Mouse (Mus musculus) liver, adult 2 months (tissue): ENCODE data around the gene Ric1. TPM values are rescaled to one million over a fixed set of nuclear protein-coding genes. Genes with fewer than 3 reads are reported as not detected.

ENCODE experiments used
- DNase-seq: peaks from one replicate; pipeline ENCODE4 v3.0.0-alpha.2; 2011; ENCODE audit warnings: low read depth, low spot score; ENCODE audit errors: extremely low read depth
- H3K27ac ChIP-seq: fragments of 200-500 bp; replicated peaks from 2 replicates; pipeline ENCODE4 v1.5.1; 2012; ENCODE audit warnings: low read depth, mild to moderate bottlenecking, control low read depth, inconsistent platforms, low read length; ENCODE audit not compliant: insufficient read depth
- H3K27me3 ChIP-seq: fragments of 200-500 bp; 2 replicates; pipeline ENCODE4 v1.6.1; 2012; ENCODE audit warnings: mild to moderate bottlenecking, moderate library complexity, low read length, inconsistent platforms; ENCODE audit not compliant: control insufficient read depth, insufficient read depth
- H3K36me3 ChIP-seq: fragments of 200-500 bp; 2 replicates; pipeline ENCODE4 v1.6.1; 2012; ENCODE audit warnings: low read length, inconsistent platforms; ENCODE audit not compliant: control insufficient read depth, insufficient read depth
- H3K4me1 ChIP-seq: fragments of 200-500 bp; 2 replicates; pipeline ENCODE4 v1.6.1; 2011; ENCODE audit warnings: low read length; ENCODE audit not compliant: control insufficient read depth, insufficient read depth
- H3K4me3 ChIP-seq: fragments of 200-500 bp; 2 replicates; pipeline ENCODE4 v1.5.1; 2011; ENCODE audit warnings: low read depth, mild to moderate bottlenecking, control low read depth, low read length, moderate library complexity; ENCODE audit not compliant: insufficient read depth
- H3K79me2 ChIP-seq: fragments of 200-500 bp; 2 replicates; pipeline ENCODE4 v1.6.1; 2012; ENCODE audit warnings: inconsistent platforms, mild to moderate bottlenecking, low read length, moderate library complexity; ENCODE audit not compliant: control insufficient read depth, insufficient read depth
- H3K9ac ChIP-seq: fragments of 200-500 bp; 2 replicates; pipeline ENCODE4 v1.6.1; 2012; ENCODE audit warnings: low read depth, mild to moderate bottlenecking, control low read depth, inconsistent platforms, low read length
- CTCF ChIP-seq: fragments of 200-500 bp; IDR thresholded peaks from 2 replicates; pipeline ENCODE4 v1.5.1; 2011; ENCODE audit warnings: low read depth, low read length, control low read depth
- POLR2A ChIP-seq: fragments of 200-500 bp; IDR thresholded peaks from 2 replicates; pipeline ENCODE4 v1.6.1; 2011; ENCODE audit warnings: low read length, control low read depth; ENCODE audit not compliant: insufficient read depth; ENCODE audit errors: extremely low read depth
- WGBS: fragments of 180-500 bp; shearing (Covaris S2); methylation state at CpG from one replicate; pipeline ENCODE4 v1.1.7; 2018; 5-methylcytosine and 5-hydroxymethylcytosine counted together
- polyA plus RNA-seq: library from polyadenylated mRNA; depleted of rRNA; stranded (reverse); fragments of >200 nt; gene quantifications from 2 replicates; pipeline ENCODE4 v1.2.3, GENCODE M21; 2012
- total RNA-seq: library from RNA; depleted of rRNA; stranded (reverse); fragments of >200 nt; gene quantifications from 2 replicates; pipeline ENCODE4 v1.2.3, GENCODE M21; 2014

Ric1 gene
- total and polyA plus RNA-seq, 2 experiments: 5.4 to 39.3 TPM

DNA sequence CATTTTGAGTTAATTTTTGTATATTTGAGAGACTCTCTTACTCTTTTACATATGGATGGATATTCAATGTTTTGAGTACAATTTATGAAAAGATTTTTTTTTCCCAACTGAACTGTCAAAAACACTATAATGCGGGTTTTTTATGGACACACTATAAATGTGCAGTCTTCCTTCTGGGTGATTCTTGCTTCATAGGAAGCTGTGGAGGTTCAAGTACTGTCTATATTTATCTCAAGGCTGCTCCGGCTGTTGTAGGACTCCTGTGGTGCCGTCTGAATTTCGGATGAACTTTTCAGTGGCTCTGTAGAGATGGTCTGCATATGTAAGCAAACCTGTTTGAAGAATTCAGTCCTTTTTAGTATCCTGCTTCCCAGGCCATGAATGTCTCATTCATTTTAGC lies 86.1 kb downstream of the Ric1 start:
- H3K36me3 ChIP-seq: peaks cover 44% of the 10 kb centered on the region
- 93% methylated on average over 4 of the region's 4 CpGs for WGBS
- TF ChIP-seq POLR2A (no peak), CTCF (no peak)

DNA sequence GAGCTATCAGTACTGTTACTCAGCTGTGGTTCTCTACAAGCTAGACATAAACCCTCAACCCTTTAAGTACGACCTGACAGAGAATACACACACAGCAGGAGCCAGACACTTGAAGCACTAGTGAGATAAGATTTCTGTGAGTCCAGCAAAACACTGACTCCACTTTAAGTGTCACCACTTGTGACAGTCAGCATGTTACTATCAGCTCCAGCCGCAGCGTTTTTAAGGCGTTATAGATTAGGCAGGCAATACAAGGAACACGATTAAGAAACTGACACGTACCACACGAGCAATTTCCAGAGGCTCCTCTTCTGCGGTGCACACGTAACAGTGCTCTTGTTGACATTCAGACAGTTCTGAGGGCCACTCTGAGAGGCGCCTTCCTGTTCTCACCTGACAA lies 88.8 kb downstream of the Ric1 start:
- no peak overlapping the region for H3K27ac ChIP-seq
- H3K79me2 ChIP-seq: no peaks in the 10 kb centered on the region
- 78% methylated on average over 10 of the region's 10 CpGs for WGBS
- no peak overlapping the region for H3K9ac ChIP-seq
- no peaks in the 10 kb centered on the region for H3K27me3 ChIP-seq
- H3K36me3 ChIP-seq: peaks cover 43% of the 10 kb centered on the region
- no peak for TF ChIP-seq POLR2A
- TF ChIP-seq CTCF: no peak
- 0 out of 2 replicates have a peak, but pooled peaks cover 2% of the 10 kb centered on the region for H3K4me1 ChIP-seq
- H3K4me3 ChIP-seq: no peak overlapping the region
- no peak for DNase-seq

More for the DNA sequence above, 86.1 kb downstream of the Ric1 start:
- no peak overlapping the region for H3K9ac ChIP-seq
- no peaks in the 10 kb centered on the region for H3K27me3 ChIP-seq
- DNase-seq: no peak
- 0 out of 2 replicates have a peak, but pooled peaks cover 2% of the 10 kb centered on the region for H3K4me1 ChIP-seq
- H3K79me2 ChIP-seq: no peaks in the 10 kb centered on the region
- no peak overlapping the region for H3K4me3 ChIP-seq
- no peak overlapping the region for H3K27ac ChIP-seq

DNA sequence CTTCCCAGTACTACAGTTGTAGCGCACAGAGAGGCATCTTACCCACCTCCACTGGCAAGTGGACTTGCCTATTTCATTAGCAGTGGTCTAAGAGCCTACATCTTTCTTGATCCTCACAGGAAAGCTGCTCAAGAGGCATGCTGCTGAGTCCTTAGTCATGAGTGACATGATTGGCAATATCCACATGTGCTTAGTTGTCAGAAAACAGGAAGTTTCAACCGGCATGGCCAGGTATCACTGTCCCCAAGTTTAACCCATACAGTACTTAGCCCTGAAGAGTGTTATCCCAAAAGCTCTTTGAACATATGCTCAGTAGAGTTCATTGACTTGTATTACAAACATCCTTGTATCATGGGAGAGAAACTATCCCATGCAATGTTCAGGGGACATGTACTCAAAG lies 90.0 kb downstream of the Ric1 start:
- no peak for DNase-seq
- Histone ChIP-seq H3K4me1 (0 out of 2 replicates have a peak, but pooled peaks cover 2% of the 10 kb centered on the region), H3K4me3 (no peak overlapping the region), H3K9ac (no peak overlapping the region), H3K27ac (no peak overlapping the region), H3K27me3 (no peaks in the 10 kb centered on the region), H3K36me3 (peaks cover 46% of the 10 kb centered on the region), H3K79me2 (no peaks in the 10 kb centered on the region)
- TF ChIP-seq CTCF: no peak
- no peak for TF ChIP-seq POLR2A
- 71% methylated on average over 2 of the region's 2 CpGs for WGBS

DNA sequence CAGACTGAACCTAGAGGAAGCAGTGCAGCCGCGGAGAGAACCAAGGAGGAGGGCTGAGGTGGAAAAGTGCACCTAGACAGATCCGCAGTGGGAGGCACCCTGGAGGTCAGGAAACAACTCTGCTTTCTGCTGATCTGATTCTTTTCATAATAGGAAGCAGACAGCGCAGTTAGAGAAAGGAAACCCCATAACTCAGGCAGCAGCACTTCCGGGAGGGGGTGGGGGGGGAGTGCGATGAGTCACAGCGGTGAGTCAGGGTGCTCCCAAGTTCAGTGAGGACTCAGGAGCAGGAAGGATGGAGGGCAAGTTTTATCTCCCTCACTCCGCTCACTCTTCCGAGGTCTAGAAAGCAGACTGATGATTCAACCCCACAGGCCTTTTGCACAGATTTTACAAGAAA lies 119.0 kb downstream of the Ric1 start:
- Histone ChIP-seq H3K4me1 (no peaks in the 10 kb centered on the region), H3K27ac (no peak overlapping the region), H3K4me3 (no peak overlapping the region; the same call in 1 of the 2 replicates), H3K27me3 (no peaks in the 10 kb centered on the region), H3K36me3 (peaks cover 15% of the 10 kb centered on the region), H3K79me2 (no peaks in the 10 kb centered on the region), H3K9ac (no peak overlapping the region)
- WGBS: 67% methylated on average over 9 of the region's 9 CpGs
- no peak for DNase-seq
- TF ChIP-seq CTCF: no peak
- TF ChIP-seq POLR2A: no peak

DNA sequence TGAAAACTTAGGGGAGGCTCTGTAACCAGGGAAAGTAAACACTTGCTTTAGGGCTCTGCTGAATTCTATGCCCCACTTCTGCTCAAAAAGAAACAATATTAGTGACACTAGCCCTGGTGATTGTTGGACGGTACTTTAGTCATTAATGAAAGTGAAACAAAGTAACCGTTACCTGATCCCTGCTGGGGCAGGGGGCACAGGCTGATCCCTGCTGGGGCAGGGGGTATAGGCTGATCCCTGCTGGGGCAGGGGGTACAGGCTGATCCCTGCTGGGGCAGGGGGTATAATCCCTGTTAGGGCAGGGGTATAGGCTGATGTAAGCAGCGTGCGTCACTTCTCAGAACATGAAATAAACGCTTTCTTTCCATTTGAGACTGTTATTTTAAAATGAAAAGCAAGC lies 119.4 kb downstream of the Ric1 start:
- WGBS: 79% methylated on average over 5 of the region's 5 CpGs
- H3K79me2 ChIP-seq: no peaks in the 10 kb centered on the region
- DNase-seq: no peak

DNA sequence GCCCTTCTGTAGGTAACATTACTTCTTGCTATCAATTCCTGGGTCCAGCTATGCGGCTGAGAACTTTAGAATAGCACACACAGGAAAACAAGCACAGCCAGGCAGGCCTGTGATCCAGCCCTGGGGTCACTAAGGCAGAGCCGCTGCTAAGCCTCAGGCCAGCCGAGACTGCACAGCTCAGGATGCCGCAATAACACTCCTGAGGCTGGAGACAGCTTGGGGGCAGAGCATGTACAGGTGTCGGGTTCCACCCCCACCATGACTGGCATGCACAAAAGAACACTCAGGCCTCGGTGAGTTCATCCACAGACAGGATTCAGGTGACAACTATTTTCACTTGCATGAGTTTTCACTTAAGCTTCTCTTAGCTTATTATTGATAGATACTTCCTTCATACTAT lies 120.1 kb downstream of the Ric1 start:
- no peak overlapping the region for H3K9ac ChIP-seq
- no peak for DNase-seq
- WGBS: 75% methylated on average over 6 of the region's 6 CpGs
- H3K79me2 ChIP-seq: no peaks in the 10 kb centered on the region
- H3K27ac ChIP-seq: no peak overlapping the region
- peaks cover 5% of the 10 kb centered on the region; the same call in 1 of the 2 replicates for H3K36me3 ChIP-seq
- H3K27me3 ChIP-seq: no peaks in the 10 kb centered on the region
- H3K4me3 ChIP-seq: no peak overlapping the region
- H3K4me1 ChIP-seq: no peaks in the 10 kb centered on the region
- TF ChIP-seq CTCF (no peak), POLR2A (no peak)

More for the DNA sequence above, 119.4 kb downstream of the Ric1 start:
- Histone ChIP-seq H3K4me1 (no peaks in the 10 kb centered on the region), H3K27ac (no peak overlapping the region), H3K9ac (no peak overlapping the region), H3K36me3 (peaks cover 11% of the 10 kb centered on the region), H3K27me3 (no peaks in the 10 kb centered on the region), H3K4me3 (no peak overlapping the region; the same call in 1 of the 2 replicates)
- TF ChIP-seq CTCF: no peak
- no peak for TF ChIP-seq POLR2A
